Mouse (Mus musculus) CH12.LX (cell line): ENCODE data around the gene D630045J12Rik.

Source experiments
- CTCF ChIP-seq, 2 experiments: IDR thresholded peaks in 1 of 2; conservative IDR thresholded peaks in 1 of 2; 2 replicates each; pipeline ENCODE4 v1.5.1; 2011 to 2012; ENCODE audit warnings: low read depth in 2 of 2, low read length in 2 of 2, improper control_type of control experiment in 1 of 2, inconsistent platforms in 1 of 2, mild to moderate bottlenecking in 1 of 2, moderate library complexity in 1 of 2
- E2F4 ChIP-seq: IDR thresholded peaks from 2 replicates; pipeline ENCODE4 v1.6.1; 2011; ENCODE audit warnings: low read depth, low read length, improper control_type of control experiment; ENCODE audit not compliant: insufficient replicate concordance
- EP300 ChIP-seq: IDR thresholded peaks from 2 replicates; pipeline ENCODE4 v1.6.1; 2011; ENCODE audit warnings: low read length, improper control_type of control experiment
- KAT2A ChIP-seq: IDR thresholded peaks from 2 replicates; pipeline ENCODE4 v1.6.1; 2012; ENCODE audit warnings: low read length, improper control_type of control experiment, inconsistent platforms; ENCODE audit not compliant: insufficient replicate concordance
- MAFK ChIP-seq: IDR thresholded peaks from 2 replicates; pipeline ENCODE4 v1.6.1; 2011; ENCODE audit warnings: low read length, improper control_type of control experiment; ENCODE audit not compliant: insufficient replicate concordance
- MAX ChIP-seq: IDR thresholded peaks from 2 replicates; pipeline ENCODE4 v1.6.1; 2011; ENCODE audit warnings: low read length, improper control_type of control experiment
- MAZ ChIP-seq: IDR thresholded peaks from 2 replicates; pipeline ENCODE4 v1.6.1; 2012; ENCODE audit warnings: low read depth, mild to moderate bottlenecking, inconsistent platforms, low read length, improper control_type of control experiment, moderate library complexity
- NELFE ChIP-seq: IDR thresholded peaks from 2 replicates; pipeline ENCODE4 v1.6.1; 2011; ENCODE audit warnings: low read depth, low read length, improper control_type of control experiment
- POLR2A ChIP-seq: IDR thresholded peaks from 2 replicates; pipeline ENCODE4 v1.6.1; 2011; ENCODE audit warnings: low read depth, mild to moderate bottlenecking, improper control_type of control experiment, low read length
- POLR2AphosphoS2 ChIP-seq: IDR thresholded peaks from 2 replicates; pipeline ENCODE4 v1.6.1; 2011; ENCODE audit warnings: low read depth, low read length, improper control_type of control experiment
- RAD21 ChIP-seq: IDR thresholded peaks from 2 replicates; pipeline ENCODE4 v1.6.1; 2011; ENCODE audit warnings: low read depth, mild to moderate bottlenecking, low read length, improper control_type of control experiment, moderate library complexity
- USF1 ChIP-seq: IDR thresholded peaks from 2 replicates; pipeline ENCODE4 v1.6.1; 2014; ENCODE audit warnings: low read depth, mild to moderate bottlenecking, inconsistent platforms, low read length, improper control_type of control experiment
- ZC3H11A ChIP-seq: IDR thresholded peaks from 2 replicates; pipeline ENCODE4 v1.6.1; 2012; ENCODE audit warnings: low read depth, mild to moderate bottlenecking, inconsistent platforms, low read length, improper control_type of control experiment

GRCm38 (mm10) chr6:38148626-38149025 lies 105.2 kb downstream of the D630045J12Rik start:
- TF ChIP-seq POLR2A = no peak
- TF ChIP-seq EP300 = no peak
- TF ChIP-seq CTCF (conservative IDR thresholded peaks at IDR 0.05 in 1 of 2, IDR thresholded peaks at IDR 0.05 in 1 of 2; ENCODE audit: low read depth in 2 of 2, low read length in 2 of 2) = no peak
- no peak for TF ChIP-seq KAT2A
- no peak for TF ChIP-seq MAFK
- no peak for TF ChIP-seq NELFE
- TF ChIP-seq MAZ = no peak
- no peak for TF ChIP-seq RAD21
- TF ChIP-seq POLR2AphosphoS2 = no peak
- TF ChIP-seq E2F4 = no peak
- no peak for TF ChIP-seq MAX
- no peak for TF ChIP-seq ZC3H11A
- no peak for TF ChIP-seq USF1
